Mouse (Mus musculus): ENCODE results near the gene Ezh2.
A peak's percentile ranks its signal among the peaks of the same experiment; 100 is the strongest.
"Not testable (repeated sequence)": the region's sequence is repeated elsewhere in the genome, so short reads cannot be mapped to it uniquely, and the experiment has no call there.

Gene Ezh2

GRCm38 (mm10) chr6:47594926-47595623, at the start of gene Ezh2:
Ezh2 (minus strand) TSS chr6:47595341.
- DNase-seq: peak; percentile 96

- no peak for DNase-seq
These were observed 41.5 kb upstream of the Ezh2 start for GRCm38 (mm10) chr6:47636527-47637076.

GRCm38 (mm10) chr6:47635995-47636526, 40.9 kb upstream of the Ezh2 start:
- DNase-seq: no peak

- no peak for DNase-seq
These were observed 40.3 kb upstream of the Ezh2 start for GRCm38 (mm10) chr6:47635207-47635994.

GRCm38 (mm10) chr6:47633467-47633866, 38.3 kb upstream of the Ezh2 start:
- no peak for DNase-seq

DNA sequence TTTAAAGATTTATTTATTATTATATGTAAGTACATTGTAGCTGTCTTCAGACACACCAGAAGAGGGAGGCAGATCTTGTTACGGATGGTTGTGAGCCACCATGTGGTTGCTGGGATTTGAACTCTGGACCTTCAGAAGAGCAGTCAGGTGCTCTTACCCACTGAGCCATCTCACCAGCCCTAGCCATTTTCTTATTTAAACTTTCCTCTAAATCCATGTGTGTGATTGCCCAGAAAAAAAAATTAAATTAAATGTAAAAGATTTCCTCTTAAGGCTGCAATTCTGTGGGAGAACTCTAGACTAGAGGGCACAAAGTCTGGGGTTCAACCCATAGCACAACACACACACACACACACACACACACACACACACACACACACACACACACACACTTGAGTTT, 34.9 kb upstream of the Ezh2 start:
- not testable (repeated sequence) for DNase-seq

GRCm38 (mm10) chr6:47627978-47628377, 32.8 kb upstream of the Ezh2 start:
- no peak for DNase-seq

- DNase-seq: not testable (repeated sequence)
These were observed 31.8 kb upstream of the Ezh2 start for GRCm38 (mm10) chr6:47626976-47627375.

DNA sequence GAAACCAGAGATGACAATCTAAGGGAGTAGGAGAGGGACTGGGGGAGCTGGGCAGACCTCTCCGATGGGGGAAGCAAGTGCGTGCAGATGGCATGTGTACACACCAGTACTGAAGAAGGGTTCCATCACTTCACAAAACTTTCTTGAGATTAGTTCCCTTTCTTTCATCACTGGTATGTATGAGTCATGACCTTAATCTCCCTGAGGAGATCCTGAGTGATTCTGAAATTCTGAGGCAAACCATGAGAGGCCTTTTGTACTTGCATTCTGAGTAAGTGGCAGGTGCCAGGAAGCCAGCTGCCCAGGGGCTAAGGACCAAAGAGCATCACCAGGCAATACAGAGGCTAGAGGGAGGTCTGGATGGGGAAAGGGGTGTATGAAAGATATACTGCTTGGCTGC, 25.9 kb upstream of the Ezh2 start:
- no peak for DNase-seq

DNA sequence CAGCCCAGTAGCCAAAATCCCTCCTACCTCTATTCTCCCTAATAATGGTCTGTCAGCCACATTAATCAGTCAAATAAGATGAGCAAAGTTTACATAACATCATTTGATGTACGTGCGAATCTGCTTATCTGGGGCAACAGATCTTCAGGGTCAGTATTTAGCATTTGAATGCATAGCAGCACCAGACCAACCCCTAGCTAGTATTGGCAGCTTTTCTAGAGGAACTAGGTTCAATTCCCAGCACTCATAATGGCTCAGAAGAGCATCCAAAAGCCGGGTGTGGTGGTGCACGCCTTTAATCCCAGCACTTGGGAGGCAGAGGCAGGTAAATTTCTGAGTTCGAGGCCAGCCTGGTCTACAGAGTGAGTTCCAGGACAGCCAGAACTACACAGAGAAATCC, 13.2 kb upstream of the Ezh2 start:
- DNase-seq: not testable (repeated sequence)

DNA sequence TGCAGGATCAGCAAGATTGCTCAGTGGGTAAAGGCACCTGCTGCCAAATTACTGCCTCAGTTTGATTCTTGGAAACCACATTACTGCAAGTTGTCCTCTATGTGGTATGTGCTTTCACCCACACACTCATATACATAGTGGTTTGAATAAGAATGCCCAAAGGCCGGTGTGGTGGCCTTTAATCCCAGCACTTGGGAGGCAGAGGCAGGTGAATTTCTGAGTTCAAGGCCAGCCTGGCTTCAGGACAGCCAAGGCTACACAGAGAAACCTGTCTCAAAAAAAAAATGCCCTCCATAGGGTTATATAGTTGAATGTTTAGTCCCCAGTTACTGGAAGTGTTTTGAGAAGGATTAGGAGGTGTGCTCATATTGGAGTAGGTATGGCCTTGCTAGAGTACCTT, 6.8 kb upstream of the Ezh2 start:
- no peak for DNase-seq

- no peak for DNase-seq
These were observed 555 bp upstream of the Ezh2 start for GRCm38 (mm10) chr6:47595696-47596095.

GRCm38 (mm10) chr6:47594141-47594835, 853 bp downstream of the Ezh2 start:
- DNase-seq: peak; percentile 75

DNA sequence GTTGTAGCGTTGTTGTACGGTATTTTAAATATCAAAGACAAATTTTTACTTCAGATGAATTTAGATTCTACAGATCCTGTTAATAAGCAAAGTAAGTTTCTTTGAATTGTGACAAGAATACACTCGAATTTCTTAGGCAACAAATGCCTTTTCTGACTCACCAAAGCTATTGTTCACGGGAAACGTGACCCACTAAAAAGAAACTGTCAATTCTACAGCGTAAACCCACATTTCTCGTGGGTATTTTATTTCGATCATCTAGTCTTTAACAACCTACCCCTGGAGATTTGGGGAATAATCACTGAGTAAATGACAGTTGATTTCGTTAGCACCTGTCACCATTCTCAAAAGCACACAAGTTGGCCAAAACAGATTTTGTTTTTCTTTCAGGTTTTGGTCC, 1.6 kb downstream of the Ezh2 start:
- DNase-seq: no peak

- DNase-seq: not testable (repeated sequence)
These were observed 7.8 kb downstream of the Ezh2 start for GRCm38 (mm10) chr6:47587332-47587731.

GRCm38 (mm10) chr6:47572887-47573286, 22.3 kb downstream of the Ezh2 start:
- no peak for DNase-seq

GRCm38 (mm10) chr6:47565326-47566035, 29.7 kb downstream of the Ezh2 start:
- no peak for DNase-seq

GRCm38 (mm10) chr6:47561426-47561825, 33.7 kb downstream of the Ezh2 start:
- DNase-seq: no peak

- DNase-seq: no peak
These were observed 34.3 kb downstream of the Ezh2 start for GRCm38 (mm10) chr6:47560846-47561245.

DNA sequence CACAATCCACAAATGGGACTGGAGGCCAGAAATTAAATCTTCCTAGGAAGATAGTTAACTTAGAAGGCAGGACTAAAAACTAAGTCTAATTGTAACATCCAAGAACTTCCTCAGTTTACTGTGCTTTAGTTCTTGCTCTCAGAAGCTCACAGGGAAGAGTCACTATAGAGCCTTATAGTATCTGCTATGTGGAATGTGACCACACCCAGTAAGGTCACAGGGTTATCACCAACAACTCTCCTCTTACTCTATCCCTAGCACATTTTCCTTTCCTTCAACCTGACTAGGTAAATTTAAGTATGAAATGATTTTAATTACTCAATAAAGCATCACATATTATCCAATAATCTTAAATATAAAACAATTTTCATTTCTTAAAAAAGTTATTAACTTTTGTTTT, 34.7 kb downstream of the Ezh2 start:
- DNase-seq: no peak

DNA sequence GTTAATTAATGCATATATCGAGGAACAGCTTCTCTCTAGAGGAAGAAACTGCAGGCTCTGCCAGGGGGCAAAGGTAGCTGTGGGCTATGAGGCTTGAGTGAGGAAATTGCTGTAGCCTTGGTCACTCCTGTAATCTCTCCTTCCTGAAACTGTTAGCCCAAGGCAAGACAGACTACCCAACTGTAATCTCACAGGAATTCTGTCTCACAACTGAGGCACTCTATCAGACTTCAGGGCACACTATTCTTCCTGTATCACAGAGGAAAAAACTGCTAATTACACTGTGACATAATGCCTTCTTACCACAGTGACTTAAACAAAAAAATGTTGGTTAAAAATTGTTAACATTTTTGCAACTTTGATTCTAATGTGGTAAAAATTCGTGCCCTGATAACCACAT, 35.9 kb downstream of the Ezh2 start:
- peak; percentile 7 for DNase-seq

DNA sequence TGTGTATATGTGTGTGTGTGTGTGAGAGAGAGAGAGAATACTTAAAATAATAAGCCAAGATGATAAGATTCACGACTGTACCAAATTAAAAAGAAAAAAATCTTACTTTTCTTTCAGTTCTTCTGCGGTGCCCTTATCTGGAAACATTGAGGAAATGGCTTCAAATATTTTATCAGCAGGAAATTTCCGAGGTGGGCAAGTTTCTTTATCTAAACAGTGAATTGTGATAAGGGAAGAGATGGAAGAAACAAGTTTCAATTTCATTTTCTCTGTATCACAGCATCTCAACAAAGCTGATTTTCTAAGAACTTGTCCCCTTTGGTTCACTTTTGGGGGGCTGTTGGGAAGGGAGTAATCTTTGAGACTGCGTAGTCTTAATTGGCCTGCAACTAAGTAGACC, 42.9 kb downstream of the Ezh2 start:
- no peak for DNase-seq

DNA sequence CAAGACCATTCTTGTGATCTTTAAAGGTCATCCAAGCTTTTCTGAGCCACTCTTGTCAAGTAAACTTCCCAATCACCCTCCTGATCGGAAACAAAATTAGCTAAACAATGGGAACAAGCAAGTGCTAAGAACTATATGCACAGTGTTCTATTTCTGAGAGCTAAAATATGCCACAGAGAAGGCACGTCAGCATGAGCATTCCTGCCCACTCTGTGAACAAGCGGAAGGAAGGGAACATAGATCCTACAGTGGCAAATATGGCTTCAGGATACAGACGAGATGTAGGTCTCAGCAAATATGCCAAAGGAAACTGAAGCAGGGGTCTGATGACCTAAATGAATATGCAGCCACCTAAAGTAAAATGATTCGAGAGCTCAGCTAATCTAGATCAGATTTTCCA, 59.8 kb downstream of the Ezh2 start:
- no peak for DNase-seq
